Mouse (Mus musculus): ENCODE measurements around the gene Tmem9b. TPM values are rescaled to one million over a fixed set of nuclear protein-coding genes. Genes with fewer than 3 reads are reported as not detected.

Gene Tmem9b
- polyA plus RNA-seq, 1 experiment from 2014 or later: 56.4 TPM

Other genes starting within 250 kb of the Tmem9b start
- 0.03 TPM in 1 of 2 replicates, not detected in the other for gene Trim66, start 244.7 kb downstream of the Tmem9b start, polyA plus RNA-seq (2016; fragmentation: Nextera tagmentation; extraction: Ambion mirVana)
- gene Rpl27a, start 233.7 kb downstream of the Tmem9b start, polyA plus RNA-seq (2016; fragmentation: Nextera tagmentation; extraction: Ambion mirVana): 80.5 and 83.4 TPM in 2 replicates
- gene St5, start 49.3 kb downstream of the Tmem9b start, polyA plus RNA-seq (2016; fragmentation: Nextera tagmentation; extraction: Ambion mirVana): 40.5 and 41.0 TPM in 2 replicates
- gene Akip1, start 49.2 kb downstream of the Tmem9b start, polyA plus RNA-seq (2016; fragmentation: Nextera tagmentation; extraction: Ambion mirVana): 26.0 and 28.1 TPM in 2 replicates
- gene BC051019, start 29.0 kb downstream of the Tmem9b start, polyA plus RNA-seq (2016; fragmentation: Nextera tagmentation; extraction: Ambion mirVana): not detected in 2 replicates
- not detected in 2 replicates for gene Ascl3, start 21.1 kb downstream of the Tmem9b start, polyA plus RNA-seq (2016; fragmentation: Nextera tagmentation; extraction: Ambion mirVana)
- gene Nrip3, start 29.1 kb upstream of the Tmem9b start, polyA plus RNA-seq (2016; fragmentation: Nextera tagmentation; extraction: Ambion mirVana): 0.71 and 1.0 TPM in 2 replicates
- 9.3 and 10.1 TPM in 2 replicates for gene Scube2, start 112.8 kb upstream of the Tmem9b start, polyA plus RNA-seq (2016; fragmentation: Nextera tagmentation; extraction: Ambion mirVana)
- gene Dennd5a, start 207.6 kb upstream of the Tmem9b start, polyA plus RNA-seq (2016; fragmentation: Nextera tagmentation; extraction: Ambion mirVana): 50.3 and 52.2 TPM in 2 replicates
- gene Tmem41b, start 234.1 kb upstream of the Tmem9b start, polyA plus RNA-seq (2016; fragmentation: Nextera tagmentation; extraction: Ambion mirVana): 56.9 and 63.5 TPM in 2 replicates